Mouse (Mus musculus): ENCODE measurements around the gene Gatad1.

- TF ChIP-seq CTCF (IDR thresholded peaks at IDR 0.05; ENCODE audit: insufficient read depth, low read depth, low read length), result peak; percentile 36
- no peak for TF ChIP-seq POLR2A (IDR thresholded peaks at IDR 0.05; ENCODE audit: insufficient read depth, low read depth, low read length)
Measured at GRCm38 (mm10) chr5:3646991-3647707, 9.8 kb downstream of the Gatad1 start.

Data from olfactory bulb, adult 2 months (tissue).